Mouse (Mus musculus): ENCODE results near the gene Gtpbp10. TPM values are rescaled to one million over a fixed set of nuclear protein-coding genes. Genes with fewer than 3 reads are reported as not detected.
A peak's percentile ranks its signal among the peaks of the same experiment; 100 is the strongest.

The Gtpbp10 gene
- total and polyA plus RNA-seq, 3 experiments: not detected

- Histone ChIP-seq H3K27me3 (replicated peaks) (no peaks in the 10 kb centered on the region), H3K4me2 (ENCODE audit: insufficient read depth, low read depth, poor library complexity, severe bottlenecking) (peak overlapping the region; percentile 24), H3K9ac (ENCODE audit: insufficient read depth, low read depth) (no peak overlapping the region), H3K4me1 (ENCODE audit: control insufficient read depth in 1 of 2, insufficient read depth in 2 of 2) (peaks cover 8 to 36% of the 10 kb centered on the region in 2 experiments), H3K27ac (ENCODE audit: insufficient read depth, low read depth) (no peak overlapping the region), H3K9me3 (replicated peaks; ENCODE audit: low read length) (peaks cover 4% of the 10 kb centered on the region), H3K36me3 (replicated peaks in 1 of 2; ENCODE audit: control insufficient read depth in 1 of 2, insufficient read depth in 1 of 2, low read length in 1 of 2) (peaks cover 33 to 58% of the 10 kb centered on the region in 2 experiments), H3K4me3 (replicated peaks in 1 of 3; ENCODE audit: low read depth in 2 of 3, low read length in 2 of 3, poor library complexity in 1 of 3) (no peak overlapping the region), H3K79me2 (replicated peaks; ENCODE audit: control insufficient read depth, extremely low read depth, insufficient read depth, poor library complexity, severe bottlenecking) (peaks cover 3% of the 10 kb centered on the region; the same call in 1 of the 2 replicates)
- DNase-seq (ENCODE audit: extremely low read depth): peak; percentile 80
- in situ Hi-C loops (cut with MboI; ENCODE audit: low pct_ligation_motif_present, low pct_unique_long_range_greater_than_20kb, low sequenced_read_pairs) (loop anchor here (25.0 kb wide), 1 partner anchor 127 kb away; no protein-coding TSS in a partner anchor), dilution Hi-C loops (cut with MboI; ENCODE audit: extremely low pct_ligation_motif_present, extremely low pct_unique_long_range_greater_than_20kb, low sequenced_read_pairs) (no loop called here)
- TF ChIP-seq JUND (conservative IDR thresholded peaks at IDR 0.05; ENCODE audit: low read depth, low read length) (peak; percentile 65), ELF1 (IDR thresholded peaks at IDR 0.05; ENCODE audit: low read depth, low read length) (no peak), IRF4 (IDR thresholded peaks at IDR 0.05; ENCODE audit: low read depth, low read length) (peak; percentile 79), ETS1 (conservative IDR thresholded peaks at IDR 0.05; ENCODE audit: low read depth, low read length) (peak; percentile 50; the same call in 1 of the 2 replicates), TCF12 (IDR thresholded peaks at IDR 0.05; ENCODE audit: low read depth, low read length) (peak; percentile 57; the same call in 1 of the 2 replicates), CTCF (conservative IDR thresholded peaks at IDR 0.05 in 1 of 2, IDR thresholded peaks at IDR 0.05 in 1 of 2; ENCODE audit: low read depth in 2 of 2, low read length in 2 of 2) (no peak), MAFK (IDR thresholded peaks at IDR 0.05; ENCODE audit: insufficient replicate concordance, low read length) (peak; percentile 62; the same call in 1 of the 2 replicates), EP300 (IDR thresholded peaks at IDR 0.05; ENCODE audit: low read length) (peak; percentile 81; the same call in 1 of the 2 replicates), BHLHE40 (IDR thresholded peaks at IDR 0.05; ENCODE audit: low read depth, low read length) (peak; percentile 83)
Measured at GRCm38 (mm10) chr5:5510304-5510887, 48.9 kb downstream of the Gtpbp10 start.

GRCm38 (mm10) chr5:5508231-5508630 is 51.1 kb downstream of the Gtpbp10 start:
- Histone ChIP-seq H3K9ac (ENCODE audit: insufficient read depth, low read depth) (no peak overlapping the region), H3K4me3 (replicated peaks in 1 of 3; ENCODE audit: low read depth in 2 of 3, low read length in 2 of 3, poor library complexity in 1 of 3) (no peak overlapping the region), H3K27me3 (replicated peaks) (no peaks in the 10 kb centered on the region), H3K4me1 (ENCODE audit: control insufficient read depth in 1 of 2, insufficient read depth in 2 of 2) (peaks cover 8 to 36% of the 10 kb centered on the region in 2 experiments), H3K4me2 (ENCODE audit: insufficient read depth, low read depth, poor library complexity, severe bottlenecking) (no peak overlapping the region), H3K36me3 (replicated peaks in 1 of 2; ENCODE audit: control insufficient read depth in 1 of 2, insufficient read depth in 1 of 2, low read length in 1 of 2) (peaks cover 36 to 70% of the 10 kb centered on the region in 2 experiments), H3K79me2 (replicated peaks; ENCODE audit: control insufficient read depth, extremely low read depth, insufficient read depth, poor library complexity, severe bottlenecking) (no peaks in the 10 kb centered on the region; the same call in 1 of the 2 replicates), H3K9me3 (replicated peaks; ENCODE audit: low read length) (peaks cover 4% of the 10 kb centered on the region), H3K27ac (ENCODE audit: insufficient read depth, low read depth) (no peak overlapping the region)
- TF ChIP-seq TCF12 (IDR thresholded peaks at IDR 0.05; ENCODE audit: low read depth, low read length) (no peak), UBTF (IDR thresholded peaks at IDR 0.05; ENCODE audit: low read depth, low read length) (no peak), SIN3A (IDR thresholded peaks at IDR 0.05; ENCODE audit: low read length) (no peak), ZKSCAN1 (IDR thresholded peaks at IDR 0.05; ENCODE audit: borderline replicate concordance, low read depth, low read length) (no peak), ZNF384 (IDR thresholded peaks at IDR 0.05; ENCODE audit: low read depth, low read length) (no peak), MAFK (IDR thresholded peaks at IDR 0.05; ENCODE audit: insufficient replicate concordance, low read length) (no peak), USF1 (IDR thresholded peaks at IDR 0.05; ENCODE audit: low read depth, low read length) (no peak), USF2 (conservative IDR thresholded peaks at IDR 0.05; ENCODE audit: low read depth, low read length) (no peak), JUND (conservative IDR thresholded peaks at IDR 0.05; ENCODE audit: low read depth, low read length) (no peak), HCFC1 (IDR thresholded peaks at IDR 0.05; ENCODE audit: low read depth, low read length) (no peak), CHD1 (IDR thresholded peaks at IDR 0.05; ENCODE audit: low read depth, low read length) (no peak)
- in situ Hi-C loops (cut with MboI; ENCODE audit: low pct_ligation_motif_present, low pct_unique_long_range_greater_than_20kb, low sequenced_read_pairs) (loop anchor here (10.0 to 25.0 kb wide), 2 partner anchors 129 to 227 kb away; no protein-coding TSS in a partner anchor), dilution Hi-C loops (cut with MboI; ENCODE audit: extremely low pct_ligation_motif_present, extremely low pct_unique_long_range_greater_than_20kb, low sequenced_read_pairs) (no loop called here)
- no peak for DNase-seq (ENCODE audit: extremely low read depth)
